Mouse (Mus musculus): ENCODE measurements around the gene Akp3. TPM values are rescaled to one million over a fixed set of nuclear protein-coding genes. Genes with fewer than 3 reads are reported as not detected.

The Akp3 gene
- not detected in 4 replicates for total RNA-seq (2023; ENCODE audit: inconsistent age)

DNA sequence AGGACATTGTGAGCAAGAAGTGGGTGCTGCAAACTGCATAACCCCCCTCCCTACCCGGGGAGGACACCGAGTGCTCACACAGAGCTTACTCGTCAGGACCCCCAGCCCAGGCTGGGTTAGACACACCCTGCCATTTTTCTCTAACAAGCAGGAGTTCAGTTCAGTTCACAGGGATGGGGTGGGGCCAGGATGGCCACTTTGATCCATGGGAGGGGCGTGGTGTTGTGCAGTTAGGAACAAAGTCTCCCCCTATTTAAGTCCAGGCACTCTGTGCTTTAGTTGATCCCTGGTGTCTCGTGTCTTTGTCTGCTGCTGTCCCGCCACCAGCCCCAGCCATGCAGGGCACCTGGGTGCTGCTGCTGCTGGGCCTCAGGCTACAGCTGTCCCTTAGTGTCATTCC is at the start of gene Akp3:
Akp3 (plus strand) TSS at position 301 of the 400 bp plus-strand sequence.

DNA sequence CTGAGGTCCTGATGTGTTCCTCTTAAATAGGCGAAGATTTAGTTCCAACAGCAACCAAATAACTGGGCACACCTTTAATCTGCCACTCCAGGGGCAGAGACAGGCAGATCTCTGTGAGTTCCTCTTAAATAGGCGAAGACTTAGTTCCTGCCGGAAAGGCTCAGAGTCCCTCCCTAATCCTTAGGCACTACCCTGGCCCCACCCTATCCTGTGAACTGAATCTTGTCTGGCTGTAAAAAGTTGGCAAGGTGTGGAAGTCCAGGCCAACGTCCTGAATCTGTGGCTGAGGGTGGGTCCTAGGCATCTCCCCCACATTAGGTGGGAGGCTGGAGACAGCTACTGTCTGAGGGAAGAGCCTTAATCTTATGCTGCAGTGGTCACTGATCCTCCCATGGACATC is 34.9 kb upstream of the Akp3 start, which contains the start of gene Alppl2:
Alppl2 (minus strand) TSS at position 101 of the 400 bp plus-strand sequence.

DNA sequence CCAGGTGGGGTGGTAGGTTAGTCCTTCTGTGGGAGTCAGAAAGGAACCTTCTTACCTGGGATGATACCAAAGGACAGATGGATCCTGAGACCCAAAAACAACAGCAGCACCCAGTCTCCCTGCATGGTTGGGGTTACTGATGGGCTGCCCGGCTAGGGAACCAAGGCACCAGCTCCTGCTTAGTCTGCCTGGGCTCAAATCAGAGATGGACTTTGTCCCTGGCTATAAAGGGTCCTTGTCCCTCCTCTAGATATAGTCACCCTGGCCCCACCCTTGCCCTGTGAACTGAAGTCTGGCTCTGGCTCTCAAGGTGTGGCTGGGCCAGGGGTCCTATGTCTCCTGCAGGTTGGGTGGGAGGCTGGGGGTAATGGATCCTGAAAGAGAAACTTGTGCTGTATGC is 23.4 kb upstream of the Akp3 start, which contains the start of gene Alpi:
Alpi (minus strand) TSS at position 196 of the 400 bp plus-strand sequence.

DNA sequence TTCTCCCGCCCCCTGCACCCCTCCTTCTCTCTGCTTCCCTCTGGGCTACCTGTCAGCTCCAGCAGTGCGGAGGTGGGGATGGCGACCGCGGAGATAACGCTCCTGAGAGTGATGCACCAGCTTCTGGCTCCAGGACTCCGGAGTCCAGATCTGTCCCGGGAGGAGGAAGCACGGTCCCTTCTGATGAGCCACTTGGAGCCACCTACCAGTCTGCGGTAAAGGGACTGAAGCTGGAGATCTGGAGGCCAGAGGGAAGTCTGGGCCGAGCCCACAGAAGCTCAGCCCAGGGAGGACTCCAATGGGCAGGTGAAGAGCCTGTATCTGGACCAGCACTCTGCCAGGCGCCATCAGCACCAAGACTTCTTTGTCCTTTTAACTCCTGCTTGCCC is 31.4 kb downstream of the Akp3 start, which contains the start of gene Ecel1:
Ecel1 (minus strand) TSS at position 323 of the 389 bp plus-strand sequence.

Other genes with a start within 250 kb of the Akp3 start
- not detected in 4 replicates for gene Alppl2, start 35.0 kb upstream of the Akp3 start, total RNA-seq (2023; ENCODE audit: inconsistent age)
- not detected in 4 replicates for gene Alpi, start 23.4 kb upstream of the Akp3 start, total RNA-seq (2023; ENCODE audit: inconsistent age)
- gene Ecel1, start 31.5 kb downstream of the Akp3 start, total RNA-seq (2023; ENCODE audit: inconsistent age) = not detected in 4 replicates
- gene Prss56, start 58.3 kb downstream of the Akp3 start, total RNA-seq (2023; ENCODE audit: inconsistent age) = not detected in 4 replicates
- not detected in 4 replicates for gene Chrnd, start 65.6 kb downstream of the Akp3 start, total RNA-seq (2023; ENCODE audit: inconsistent age)
- gene Chrng, start 79.7 kb downstream of the Akp3 start, total RNA-seq (2023; ENCODE audit: inconsistent age) = not detected in 4 replicates
- gene Eif4e2, start 88.9 kb downstream of the Akp3 start, total RNA-seq (2023; ENCODE audit: inconsistent age) = 97.9 to 113 TPM (median 103 TPM) in 4 replicates
- 0.39 TPM in 1 of 4 replicates, not detected in the others for gene Efhd1, start 139.4 kb downstream of the Akp3 start, total RNA-seq (2023; ENCODE audit: inconsistent age)
- 118 to 131 TPM (median 124 TPM) in 4 replicates for gene Gigyf2, start 202.0 kb downstream of the Akp3 start, total RNA-seq (2023; ENCODE audit: inconsistent age)